Mouse (Mus musculus): ENCODE data around the gene Rsu1. TPM values are rescaled to one million over a fixed set of nuclear protein-coding genes. Genes with fewer than 3 reads are reported as not detected.

Gene Rsu1
- total RNA-seq, 4 experiments from 2014 or later, result 26.8 to 31.5 (median 28.0) TPM

DNA sequence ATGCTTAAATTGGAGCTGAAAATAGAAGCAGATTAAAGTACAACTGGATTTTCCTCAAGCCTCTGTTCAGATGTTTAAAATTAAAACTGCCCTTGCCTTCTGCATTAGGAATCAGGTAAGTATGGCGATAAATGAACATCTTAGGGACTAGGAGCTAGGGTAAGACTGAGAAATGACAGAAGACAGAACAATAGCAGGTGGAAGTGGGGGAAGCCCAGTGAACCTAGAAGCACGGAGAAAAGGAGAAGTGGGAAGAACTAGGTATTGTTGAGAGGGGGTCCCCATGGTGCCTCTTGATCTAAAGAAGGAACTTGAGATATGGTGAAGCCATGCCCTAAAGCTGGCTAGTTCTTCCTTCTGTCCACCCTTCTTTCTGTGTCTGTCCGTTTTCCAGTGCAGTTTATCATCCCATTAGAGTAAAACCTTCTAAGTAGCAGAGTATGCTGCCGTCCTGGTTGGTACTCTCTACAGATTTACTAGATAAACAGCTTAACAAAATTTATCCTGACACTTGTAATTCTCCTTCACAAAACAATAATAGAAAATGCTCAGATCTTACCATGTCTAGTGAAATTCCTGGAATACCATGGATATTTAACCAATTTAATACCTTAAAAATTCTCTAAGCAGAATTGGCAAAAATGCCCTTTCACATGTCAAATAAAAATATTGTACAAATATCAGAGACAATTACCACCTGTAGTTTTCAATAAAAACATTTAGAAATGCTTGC is 101.9 kb downstream of the Rsu1 start:
- no peak for DNase-seq (ENCODE audit: low spot score in 2 of 2)

GRCm38 (mm10) chr2:13168743-13169142 is 102.5 kb downstream of the Rsu1 start:
- no peak for DNase-seq (ENCODE audit: low spot score in 2 of 2)

- DNase-seq (ENCODE audit: low spot score in 2 of 2), result no peak
These were observed 109.5 kb downstream of the Rsu1 start for GRCm38 (mm10) chr2:13161717-13162116.

DNA sequence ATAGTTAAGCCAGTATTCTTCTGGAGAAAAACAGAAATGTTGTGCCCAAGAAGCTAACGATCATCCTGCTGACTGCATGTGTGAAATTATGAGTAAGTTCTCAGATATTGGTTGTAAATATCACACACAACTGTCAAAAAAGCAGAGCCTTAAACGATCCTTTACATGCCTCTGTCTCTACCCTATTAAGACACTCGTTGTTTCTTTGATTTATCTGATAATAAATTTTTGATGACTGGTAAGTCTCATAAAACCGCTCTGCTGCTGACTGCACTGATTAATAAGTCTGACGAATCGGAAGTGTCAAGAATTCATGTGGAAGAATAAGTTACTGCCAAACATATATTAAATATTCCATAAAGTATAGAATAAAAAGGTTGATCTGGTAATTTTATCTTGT is 126.0 kb downstream of the Rsu1 start:
- DNase-seq (ENCODE audit: low spot score in 2 of 2), result no peak

DNA sequence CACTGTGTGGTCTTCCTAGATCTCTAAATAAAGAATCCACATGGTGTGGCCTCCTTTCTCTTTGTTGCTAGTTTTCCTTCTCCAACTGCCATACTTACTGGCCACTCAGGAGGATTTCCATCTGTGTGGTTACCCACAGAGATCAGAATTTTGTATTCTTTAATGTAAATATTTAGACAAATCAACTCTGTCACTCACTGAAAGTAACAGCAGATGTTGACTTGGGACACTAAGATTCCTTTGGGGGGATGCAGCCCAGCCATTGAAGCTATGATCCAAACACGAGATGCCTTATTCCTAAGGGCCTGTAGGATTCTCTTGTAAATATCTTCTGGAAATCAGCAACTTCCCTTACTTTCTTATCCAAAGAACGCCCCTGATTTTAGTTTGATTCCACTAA is 136.3 kb downstream of the Rsu1 start:
- no peak for DNase-seq (ENCODE audit: low spot score in 2 of 2)

- no peak for DNase-seq (ENCODE audit: low spot score in 2 of 2)
These were observed 138.4 kb downstream of the Rsu1 start for GRCm38 (mm10) chr2:13132841-13133240.

DNA sequence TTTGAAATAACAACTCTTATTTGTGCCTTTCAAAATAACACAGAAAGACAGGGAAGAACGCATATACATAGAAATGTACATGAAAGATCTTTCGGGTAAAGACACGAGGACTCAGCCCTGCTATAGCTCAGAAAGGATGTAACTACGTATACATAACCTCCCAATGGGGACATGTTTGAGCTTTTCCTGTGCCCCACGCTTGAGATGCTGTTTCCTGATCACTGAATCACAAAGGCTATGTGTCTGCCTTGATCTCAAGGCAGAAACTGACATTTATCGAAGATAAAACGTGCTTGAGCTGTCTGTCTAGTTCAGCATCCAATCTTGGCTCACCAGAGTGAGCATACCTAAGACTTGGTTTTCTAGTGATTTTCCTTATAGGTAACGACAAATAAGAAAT is 138.8 kb downstream of the Rsu1 start:
- DNase-seq (ENCODE audit: low spot score in 2 of 2), result no peak

GRCm38 (mm10) chr2:13129859-13130258 is 141.4 kb downstream of the Rsu1 start:
- DNase-seq (ENCODE audit: low spot score in 2 of 2), result no peak

DNA sequence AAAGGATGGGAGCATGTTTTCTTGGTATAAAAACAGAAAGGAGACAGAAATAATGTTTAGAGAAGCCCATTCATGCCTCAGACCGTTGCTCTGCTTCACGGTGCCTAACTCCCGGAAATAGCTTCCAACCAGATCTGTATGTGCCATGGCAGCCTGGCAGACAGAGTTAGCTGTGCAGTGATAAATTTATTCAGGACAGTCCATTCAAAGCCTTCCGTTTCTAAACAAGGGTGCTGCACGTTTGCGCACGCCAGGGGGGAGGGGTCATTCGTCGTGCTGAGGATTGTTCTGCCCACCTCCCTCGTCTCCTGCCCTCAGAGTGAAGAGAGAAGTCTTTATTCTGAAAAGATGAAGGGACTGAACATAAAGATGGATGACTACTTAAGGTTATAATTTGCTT is 141.9 kb downstream of the Rsu1 start:
- no peak for DNase-seq (ENCODE audit: low spot score in 2 of 2)

DNA sequence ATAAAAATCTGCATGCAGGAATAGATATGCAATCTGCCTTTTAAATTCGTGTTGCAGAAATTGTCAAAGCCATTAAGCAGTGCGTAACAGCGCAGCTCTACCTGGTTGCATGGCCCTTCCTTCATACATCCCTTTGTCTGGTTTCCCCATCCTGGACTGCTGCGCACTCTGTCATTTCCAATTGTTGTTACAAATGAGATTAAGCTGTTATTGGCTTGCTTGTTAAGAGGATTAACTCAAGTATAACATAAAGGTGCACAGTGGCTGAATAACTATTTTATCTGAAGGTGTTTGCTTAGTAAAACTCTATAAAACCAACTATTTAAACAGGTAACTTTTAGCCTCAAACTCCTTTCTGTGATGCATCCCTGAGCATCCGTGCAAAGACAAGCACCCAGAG is 150.8 kb downstream of the Rsu1 start:
- DNase-seq (ENCODE audit: low spot score in 2 of 2), result no peak

DNA sequence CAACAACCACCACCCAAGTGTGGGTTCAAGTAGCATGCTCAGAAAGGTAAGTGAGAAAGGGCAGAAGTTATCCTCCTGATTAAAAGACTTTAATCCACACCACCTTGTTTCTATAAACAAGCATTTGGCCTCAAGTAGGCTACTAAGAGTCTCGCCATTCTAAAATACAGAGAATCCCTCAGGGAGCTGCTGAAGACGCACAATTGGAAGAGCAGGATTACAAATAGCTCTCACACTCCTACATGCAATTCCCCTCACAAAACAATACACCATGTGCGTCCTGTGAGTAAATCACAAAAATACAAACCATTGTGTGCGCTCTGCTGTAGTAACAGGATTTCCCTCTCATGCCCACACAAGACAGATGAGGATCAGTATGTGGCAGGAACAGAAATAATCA is 153.3 kb downstream of the Rsu1 start:
- no peak for DNase-seq (ENCODE audit: low spot score in 2 of 2)

- DNase-seq (ENCODE audit: low spot score in 2 of 2), result no peak
These were observed 164.7 kb downstream of the Rsu1 start for GRCm38 (mm10) chr2:13106531-13106930.

DNA sequence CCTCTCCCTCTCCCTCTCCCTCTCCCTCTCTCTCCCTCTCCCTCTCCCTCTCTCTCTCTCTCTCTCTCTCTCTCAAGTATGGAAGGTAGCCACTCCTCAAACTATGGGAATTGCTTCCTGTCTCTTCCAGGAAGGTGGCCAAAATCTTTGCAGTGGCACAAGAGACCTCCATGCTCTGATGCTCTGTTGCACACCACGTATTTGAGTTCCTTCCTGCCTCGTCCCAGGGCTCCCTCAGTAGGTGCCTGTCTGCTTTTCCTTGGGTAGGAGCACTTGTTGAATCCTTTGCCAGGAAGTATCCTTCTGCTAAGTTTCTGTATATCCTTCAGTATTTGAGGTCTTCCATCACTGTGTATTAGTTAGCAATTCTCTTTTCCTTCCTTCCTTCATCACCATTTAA is 166.8 kb downstream of the Rsu1 start:
- DNase-seq (ENCODE audit: low spot score in 2 of 2), result no peak

DNA sequence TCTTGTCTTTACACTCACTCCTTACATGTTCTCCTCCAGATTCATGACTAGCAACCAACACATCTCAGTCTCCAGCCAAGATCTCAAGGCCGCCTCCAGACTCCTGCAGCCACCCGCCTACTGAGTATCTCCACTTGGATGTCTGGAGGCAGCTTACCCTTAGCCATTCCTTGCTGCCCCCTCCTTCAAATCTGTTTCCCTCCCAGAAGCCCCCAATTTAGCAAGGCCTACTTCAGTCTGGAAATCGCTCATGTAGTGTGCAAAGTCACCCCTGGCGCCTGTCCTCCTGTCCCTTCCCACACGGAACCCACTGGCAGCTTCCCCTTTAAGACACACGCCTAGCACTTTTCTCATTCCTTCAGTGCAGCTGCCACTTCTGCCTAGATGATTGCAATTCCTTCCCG is 167.4 kb downstream of the Rsu1 start:
- DNase-seq (ENCODE audit: low spot score in 2 of 2), result no peak

DNA sequence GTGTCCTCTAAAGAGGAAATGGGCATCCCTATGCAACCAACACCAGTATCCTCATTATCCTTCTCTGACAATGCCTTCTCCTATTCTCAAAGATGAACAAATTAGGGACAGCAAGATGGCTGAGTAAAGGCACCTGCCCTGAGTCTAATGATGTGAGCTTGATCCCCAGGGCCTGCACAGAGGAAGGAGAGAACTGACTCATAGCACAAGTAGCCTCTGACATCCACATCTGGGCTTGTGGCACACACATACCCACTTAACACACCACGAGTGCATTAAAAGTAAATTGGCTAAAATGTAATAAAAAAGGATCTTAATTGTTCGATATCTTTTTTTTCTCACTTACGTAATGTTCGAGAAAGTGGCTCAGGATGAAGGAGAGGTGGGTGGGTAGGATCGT is 177.2 kb downstream of the Rsu1 start:
- DNase-seq (ENCODE audit: low spot score in 2 of 2), result no peak

DNA sequence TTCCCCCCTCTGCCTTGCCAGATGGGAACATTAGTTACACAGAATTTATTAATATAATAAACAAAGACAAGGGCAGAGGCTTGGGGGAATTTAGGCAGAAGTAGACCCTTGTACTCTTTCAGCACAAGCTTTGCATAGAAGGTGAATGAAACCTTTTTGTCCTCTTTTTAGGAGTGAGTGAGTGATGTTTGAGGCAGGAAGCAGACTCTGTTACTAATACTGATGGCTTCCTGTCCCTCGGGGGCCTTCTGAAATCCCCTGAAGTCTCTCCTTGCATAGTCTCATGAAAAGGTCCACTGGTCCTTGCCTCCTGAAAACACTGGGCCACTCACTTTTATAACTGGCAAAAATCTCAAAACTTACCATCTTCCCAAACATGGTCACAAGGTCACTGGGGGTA is 177.6 kb downstream of the Rsu1 start:
- no peak for DNase-seq (ENCODE audit: low spot score in 2 of 2)

GRCm38 (mm10) chr2:13091399-13092015 is 179.7 kb downstream of the Rsu1 start:
- no peak for DNase-seq (ENCODE audit: low spot score in 2 of 2)

GRCm38 (mm10) chr2:13090841-13091240 is 180.4 kb downstream of the Rsu1 start:
- DNase-seq (ENCODE audit: low spot score in 2 of 2), result no peak

- no peak for DNase-seq (ENCODE audit: low spot score in 2 of 2)
These were observed 181.4 kb downstream of the Rsu1 start for GRCm38 (mm10) chr2:13089861-13090260.

DNA sequence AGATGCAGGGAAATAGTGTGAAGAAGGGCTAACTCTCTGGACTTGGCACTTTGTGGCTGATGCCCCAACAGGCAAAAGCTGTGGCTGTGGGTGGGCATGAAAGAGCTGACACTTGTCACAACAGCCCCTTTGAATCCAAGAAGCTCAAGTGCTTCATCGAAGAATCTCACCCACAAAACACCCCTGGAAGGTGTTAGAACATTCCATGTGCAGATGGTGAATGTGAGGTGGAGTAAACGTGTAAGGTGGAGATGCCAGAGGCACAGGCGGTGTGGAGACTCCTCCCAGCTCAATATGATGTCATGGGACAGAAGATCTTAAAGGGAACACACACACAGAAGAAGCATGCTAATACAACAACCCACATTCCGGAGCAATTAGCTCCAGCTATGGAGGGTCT is 182.9 kb downstream of the Rsu1 start:
- DNase-seq (ENCODE audit: low spot score in 2 of 2), result no peak

GRCm38 (mm10) chr2:13087811-13088210 is 183.4 kb downstream of the Rsu1 start:
- DNase-seq (ENCODE audit: low spot score in 2 of 2), result no peak

DNA sequence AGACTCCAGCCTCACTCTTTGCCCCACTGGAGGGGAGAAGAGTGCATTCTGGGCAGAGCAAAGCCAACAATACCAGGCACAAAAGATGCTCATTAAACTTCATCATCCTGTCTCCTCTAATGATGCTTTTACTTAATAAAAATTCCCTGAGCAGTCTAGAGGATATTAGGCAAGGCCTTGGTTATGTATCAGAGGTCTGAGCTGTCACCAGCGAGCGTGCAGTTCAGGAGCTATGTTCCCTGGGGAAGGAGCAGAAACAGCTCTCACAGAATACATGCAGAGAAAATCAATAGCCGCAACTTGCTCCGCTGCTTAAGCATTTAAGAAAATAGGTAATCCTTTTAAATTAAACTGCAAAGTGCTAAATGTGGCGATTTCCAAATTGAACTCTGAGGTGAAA is 187.0 kb downstream of the Rsu1 start:
- DNase-seq (ENCODE audit: low spot score in 2 of 2), result no peak

GRCm38 (mm10) chr2:13080476-13080875 is 190.7 kb downstream of the Rsu1 start:
- DNase-seq (ENCODE audit: low spot score in 2 of 2), result no peak

Data from gastrocnemius, adult 8-10 months (tissue).